Mouse (Mus musculus) stomach, embryonic 15.5 days (tissue): ENCODE measurements around the gene Trappc3. TPM values are rescaled to one million over a fixed set of nuclear protein-coding genes. Genes with fewer than 3 reads are reported as not detected.
A peak's percentile ranks its signal among the peaks of the same experiment; 100 is the strongest.

Experiments used
- ATAC-seq: fragments of 200-750 bp; cut with Nextera tagmentation; 2 replicates; pipeline ENCODE4 v1.8.0; 2017; ENCODE audit warnings: low read depth, moderate number of reproducible peaks, moderate TSS enrichment; ENCODE audit not compliant: insufficient read depth, low FRiP score
- H3K27ac ChIP-seq: fragments of 300-500 bp; sonication (generic); 2 replicates; pipeline ENCODE4 v1.5.1; 2015; ENCODE audit warnings: mild to moderate bottlenecking, inconsistent platforms
- H3K27me3 ChIP-seq: fragments of 300-500 bp; sonication (generic); replicated peaks from 2 replicates; pipeline ENCODE4 v1.6.1; 2015; ENCODE audit warnings: inconsistent platforms
- H3K36me3 ChIP-seq: fragments of 300-500 bp; sonication (generic); 2 replicates; pipeline ENCODE4 v1.6.1; 2015; ENCODE audit warnings: inconsistent platforms
- H3K4me1 ChIP-seq: fragments of 300-500 bp; sonication (generic); 2 replicates; pipeline ENCODE4 v1.6.1; 2015; ENCODE audit warnings: inconsistent platforms
- H3K4me2 ChIP-seq: fragments of 300-500 bp; sonication (generic); 2 replicates; pipeline ENCODE4 v1.6.1; 2015; ENCODE audit warnings: mild to moderate bottlenecking, inconsistent platforms
- H3K4me3 ChIP-seq: fragments of 300-500 bp; sonication (generic); replicated peaks from 2 replicates; pipeline ENCODE4 v1.5.1; 2015; ENCODE audit warnings: inconsistent platforms
- H3K9ac ChIP-seq: fragments of 300-500 bp; sonication (generic); 2 replicates; pipeline ENCODE4 v1.6.1; 2015; ENCODE audit warnings: inconsistent platforms
- H3K9me3 ChIP-seq: fragments of 300-500 bp; sonication (generic); 2 replicates; pipeline ENCODE4 v1.6.1; 2016; ENCODE audit warnings: inconsistent platforms
- WGBS: fragments of 180-500 bp; shearing (Covaris S2); methylation state at CpG from one replicate; pipeline ENCODE4 v1.1.7; 2015; 5-methylcytosine and 5-hydroxymethylcytosine counted together
- polyA plus RNA-seq: library from polyadenylated mRNA; unstranded; fragments of >200 nt; fragmentation: Nextera tagmentation; extraction: Ambion mirVana; gene quantifications from 2 replicates; pipeline ENCODE4 v1.2.1, GENCODE M21; 2015

Gene Trappc3
- polyA plus RNA-seq, 1 experiment from 2014 or later = 91.7 TPM

DNA sequence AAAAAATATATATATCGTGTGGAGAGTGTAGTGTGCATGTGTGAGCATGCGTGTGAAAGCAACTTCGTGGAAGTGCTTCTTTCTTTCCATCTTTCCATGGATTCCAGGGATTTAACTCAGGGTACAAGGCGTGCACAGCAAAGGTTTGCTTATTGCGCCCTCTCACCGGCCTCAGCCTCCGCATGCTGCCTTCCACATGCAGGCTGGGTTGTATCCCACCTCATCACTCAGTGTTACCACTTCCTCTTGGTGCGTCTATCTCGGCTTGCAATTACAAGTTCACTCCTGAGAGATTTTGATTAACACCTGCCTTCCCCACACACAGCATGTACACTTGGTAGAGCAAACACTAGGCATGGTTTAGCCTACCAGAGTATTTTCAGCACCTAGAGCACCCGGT is 26.9 kb upstream of the Trappc3 start:
- WGBS = 87% methylated on average over 10 of the region's 10 CpGs
- Histone ChIP-seq H3K9ac (no peak overlapping the region), H3K9me3 (no peaks in the 10 kb centered on the region), H3K27ac (no peak overlapping the region), H3K4me3 (no peak overlapping the region), H3K36me3 (peaks cover 74% of the 10 kb centered on the region), H3K4me2 (no peak overlapping the region), H3K4me1 (peaks cover 18% of the 10 kb centered on the region; the same call in 1 of the 2 replicates), H3K27me3 (no peaks in the 10 kb centered on the region)
- no peak for ATAC-seq

DNA sequence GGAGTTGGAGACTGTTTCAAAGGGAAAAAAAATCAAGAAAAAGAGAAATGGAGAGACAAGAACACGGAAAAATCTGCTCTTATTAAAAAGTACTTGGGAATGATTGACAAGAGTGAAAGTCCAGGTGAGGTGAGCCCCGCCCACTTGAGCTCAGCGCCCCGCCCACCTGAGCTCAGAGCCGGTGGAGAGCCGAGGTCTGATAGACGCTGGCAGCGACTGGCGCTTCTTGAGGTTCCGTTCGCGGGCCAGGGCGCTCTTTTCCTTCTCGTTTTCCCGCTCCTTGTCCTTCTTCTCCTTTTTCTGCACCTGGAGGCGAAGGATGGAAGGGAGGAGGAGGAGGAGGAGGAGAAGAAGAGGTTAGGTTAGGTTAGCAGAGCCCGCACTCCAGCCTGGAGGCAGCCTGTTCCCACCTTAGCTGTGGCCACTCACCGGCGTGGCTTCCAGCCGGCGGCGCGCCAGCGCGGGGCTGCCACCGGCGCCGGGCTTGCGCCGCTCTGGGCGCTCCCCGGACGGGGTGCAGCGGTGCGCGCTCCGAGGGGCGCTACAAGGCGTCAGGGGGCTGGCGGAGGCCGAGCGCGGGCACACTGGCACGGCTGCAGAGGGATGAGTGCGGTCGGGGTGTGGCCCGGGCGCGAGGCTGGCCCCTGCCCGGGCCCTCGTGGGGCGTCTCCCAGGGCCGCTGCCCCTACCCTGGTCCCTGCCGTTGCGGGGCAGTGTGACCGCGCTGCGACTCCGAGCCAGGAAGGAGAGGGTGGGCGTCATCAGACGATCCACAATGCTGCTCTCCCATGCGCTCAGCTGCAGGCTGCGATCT is 25.5 kb upstream of the Trappc3 start:
- 50% methylated on average over 63 of the region's 63 CpGs for WGBS
- no peak for ATAC-seq
- Histone ChIP-seq H3K4me1 (peaks cover 18% of the 10 kb centered on the region; the same call in 1 of the 2 replicates), H3K9ac (no peak overlapping the region), H3K4me3 (peak overlapping the region; percentile 27; the same call in 1 of the 2 replicates), H3K4me2 (peak overlapping the region; percentile 58), H3K27me3 (no peaks in the 10 kb centered on the region), H3K27ac (no peak overlapping the region), H3K36me3 (peaks cover 73% of the 10 kb centered on the region), H3K9me3 (no peaks in the 10 kb centered on the region)

DNA sequence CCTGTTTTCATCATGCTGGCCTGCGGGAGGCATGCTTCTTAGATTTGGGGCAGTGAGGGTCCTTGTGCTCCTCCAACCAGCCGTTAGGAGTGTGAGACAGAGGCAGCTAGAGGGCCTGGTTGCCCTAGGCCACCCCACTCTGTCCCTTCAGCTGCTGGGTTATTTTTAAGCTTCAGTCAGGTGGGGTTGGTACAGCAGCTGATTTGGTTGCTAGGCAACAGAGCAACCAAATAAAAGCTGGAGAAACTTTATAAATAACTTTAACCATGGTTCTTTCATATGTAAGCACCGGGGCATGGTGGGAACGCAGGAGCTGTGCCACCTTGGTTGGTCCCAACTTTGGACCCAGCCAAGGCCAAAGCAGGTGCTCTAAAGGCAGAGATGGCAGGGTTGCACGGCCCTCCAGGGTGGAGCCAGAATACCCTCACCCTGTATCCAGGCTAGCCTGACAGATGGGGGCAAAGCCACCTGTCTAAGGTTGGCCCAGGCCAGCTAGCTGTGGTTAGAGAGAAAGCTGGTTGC is 24.3 kb upstream of the Trappc3 start:
- Histone ChIP-seq H3K27me3 (no peaks in the 10 kb centered on the region), H3K4me3 (no peak overlapping the region), H3K4me1 (peaks cover 18% of the 10 kb centered on the region; the same call in 1 of the 2 replicates), H3K27ac (no peak overlapping the region), H3K36me3 (peaks cover 68% of the 10 kb centered on the region), H3K9ac (no peak overlapping the region), H3K4me2 (no peak overlapping the region), H3K9me3 (no peaks in the 10 kb centered on the region)
- no peak for ATAC-seq
- 74% methylated on average over 5 of the region's 5 CpGs for WGBS

DNA sequence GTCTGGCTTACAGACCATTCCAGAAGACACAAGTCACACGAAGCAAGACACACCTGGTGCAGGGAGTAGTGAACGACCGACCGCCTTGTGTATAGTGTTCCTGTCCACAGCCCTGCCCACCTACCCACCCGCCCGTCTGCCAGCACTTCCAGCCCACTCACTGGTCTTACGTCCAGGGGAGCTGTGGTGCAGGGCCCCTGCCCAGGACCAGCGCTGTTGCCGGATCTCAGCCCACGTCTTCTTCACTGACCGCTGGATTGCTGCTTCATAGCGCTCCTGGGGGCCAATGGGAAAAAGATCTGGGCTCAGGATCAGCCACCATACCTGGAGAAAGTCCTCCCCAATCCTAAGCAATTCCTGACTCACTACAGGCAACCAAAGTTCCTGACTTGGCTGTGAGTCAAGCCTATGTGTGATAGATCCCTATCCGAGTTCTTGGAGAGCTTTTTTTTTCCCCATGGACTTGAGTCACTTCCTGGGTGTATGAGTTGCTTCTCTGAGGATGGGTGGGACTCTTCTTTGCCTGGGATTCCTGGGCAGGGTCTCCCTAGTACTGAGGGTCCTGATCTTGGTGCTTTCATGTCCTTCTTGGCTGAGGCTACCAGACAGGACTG is 22.2 kb upstream of the Trappc3 start:
- H3K9ac ChIP-seq = no peak overlapping the region
- no peak overlapping the region for H3K27ac ChIP-seq
- no peak overlapping the region for H3K4me2 ChIP-seq
- peaks cover 47% of the 10 kb centered on the region for H3K36me3 ChIP-seq
- H3K9me3 ChIP-seq = no peaks in the 10 kb centered on the region
- WGBS = 88% methylated on average over 13 of the region's 13 CpGs
- no peak for ATAC-seq
- no peaks in the 10 kb centered on the region for H3K27me3 ChIP-seq
- H3K4me1 ChIP-seq = peaks cover 18% of the 10 kb centered on the region; the same call in 1 of the 2 replicates
- H3K4me3 ChIP-seq = no peak overlapping the region

DNA sequence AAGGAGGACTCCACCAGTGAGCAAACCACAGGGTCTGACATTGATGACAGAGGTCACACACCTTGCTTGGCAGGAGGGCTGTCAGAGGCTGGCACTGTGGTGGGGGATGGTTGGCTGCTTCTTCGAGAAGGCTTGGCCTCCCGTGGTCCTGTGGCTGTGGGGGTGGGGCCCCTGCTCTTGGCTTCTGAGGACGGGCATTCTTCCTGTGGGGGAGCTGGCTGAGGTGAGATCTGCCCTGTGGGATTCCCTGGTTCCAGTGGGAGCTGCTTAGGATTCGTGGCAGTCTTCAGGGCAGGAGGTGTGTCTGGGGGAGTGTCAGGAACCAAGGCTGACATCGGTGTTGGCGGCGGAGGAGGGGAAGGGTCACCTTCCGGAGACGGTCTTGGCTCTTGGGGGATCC is 20.2 kb upstream of the Trappc3 start:
- Histone ChIP-seq H3K4me2 (no peak overlapping the region), H3K27me3 (no peaks in the 10 kb centered on the region), H3K9me3 (no peaks in the 10 kb centered on the region), H3K4me3 (no peak overlapping the region), H3K27ac (no peak overlapping the region), H3K36me3 (peaks cover 29% of the 10 kb centered on the region), H3K9ac (no peak overlapping the region), H3K4me1 (peaks cover 10% of the 10 kb centered on the region; the same call in 1 of the 2 replicates)
- 47% methylated on average over 9 of the region's 9 CpGs for WGBS
- ATAC-seq = no peak

DNA sequence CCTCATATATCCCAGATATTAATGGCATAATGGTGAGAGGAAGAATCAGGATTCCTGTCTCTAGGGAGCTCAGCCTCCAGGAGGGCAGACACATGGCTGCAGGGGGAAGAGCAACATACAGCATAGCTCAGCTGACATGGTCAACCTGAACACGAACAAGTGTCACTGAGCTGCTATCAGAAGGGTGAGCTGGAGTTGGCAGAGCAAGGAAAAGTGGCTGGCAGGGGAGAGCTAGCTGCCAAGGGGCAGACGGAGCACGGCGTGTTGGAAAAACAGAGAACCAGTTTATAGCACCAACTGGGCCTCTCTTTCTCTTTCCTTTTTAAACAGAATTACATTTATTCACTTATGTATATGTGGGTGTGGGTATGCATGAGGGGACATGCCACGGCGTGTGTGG is 19.6 kb upstream of the Trappc3 start:
- H3K27ac ChIP-seq = 0 out of 2 replicates have a peak overlapping the region, but pooled peaks have one; percentile 11
- peaks cover 6% of the 10 kb centered on the region; the same call in 1 of the 2 replicates for H3K4me1 ChIP-seq
- no peak for ATAC-seq
- H3K4me2 ChIP-seq = no peak overlapping the region
- peaks cover 26% of the 10 kb centered on the region for H3K36me3 ChIP-seq
- no peak overlapping the region for H3K9ac ChIP-seq
- H3K4me3 ChIP-seq = no peak overlapping the region
- WGBS = 87% methylated on average over 6 of the region's 6 CpGs
- no peaks in the 10 kb centered on the region for H3K27me3 ChIP-seq
- H3K9me3 ChIP-seq = no peaks in the 10 kb centered on the region

DNA sequence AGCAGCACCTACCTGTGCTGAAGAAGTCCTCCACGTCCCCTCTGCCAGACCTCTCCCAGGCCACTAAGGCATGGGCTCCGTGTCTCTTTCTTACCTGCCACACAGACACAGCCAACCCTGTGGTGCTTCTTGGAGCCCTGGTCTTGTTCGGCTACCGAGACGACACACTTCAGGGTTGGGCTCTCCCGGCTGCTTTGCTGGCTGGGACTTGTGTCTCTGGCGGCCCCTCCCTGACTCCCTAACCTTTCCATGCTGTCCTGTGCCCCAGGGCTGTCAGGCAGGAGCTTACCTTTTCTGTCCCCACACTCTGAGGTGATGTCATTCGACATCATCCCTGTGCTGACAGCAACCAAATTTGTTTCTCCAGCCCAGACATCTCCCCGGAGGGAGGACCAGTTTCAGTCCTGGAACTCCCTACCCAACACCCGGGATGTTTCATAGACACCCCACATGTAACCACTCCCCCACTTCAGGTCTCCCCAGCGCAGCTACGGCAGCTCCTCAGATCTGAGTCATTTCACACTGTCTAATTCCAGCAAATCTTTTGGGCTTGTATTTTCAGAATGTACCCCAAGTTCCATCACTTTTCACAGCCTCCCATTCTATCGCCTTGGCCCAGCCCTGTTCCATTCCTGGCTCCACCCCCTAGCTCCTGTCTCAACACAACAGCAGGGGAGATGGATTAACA is 15.8 kb upstream of the Trappc3 start:
- ATAC-seq = no peak
- no peak overlapping the region for H3K4me3 ChIP-seq
- no peaks in the 10 kb centered on the region for H3K27me3 ChIP-seq
- peaks cover 7% of the 10 kb centered on the region for H3K36me3 ChIP-seq
- no peaks in the 10 kb centered on the region for H3K9me3 ChIP-seq
- H3K27ac ChIP-seq = no peak overlapping the region
- WGBS = 79% methylated on average over 13 of the region's 13 CpGs
- H3K9ac ChIP-seq = no peak overlapping the region
- peaks cover 8% of the 10 kb centered on the region for H3K4me1 ChIP-seq
- no peak overlapping the region for H3K4me2 ChIP-seq

DNA sequence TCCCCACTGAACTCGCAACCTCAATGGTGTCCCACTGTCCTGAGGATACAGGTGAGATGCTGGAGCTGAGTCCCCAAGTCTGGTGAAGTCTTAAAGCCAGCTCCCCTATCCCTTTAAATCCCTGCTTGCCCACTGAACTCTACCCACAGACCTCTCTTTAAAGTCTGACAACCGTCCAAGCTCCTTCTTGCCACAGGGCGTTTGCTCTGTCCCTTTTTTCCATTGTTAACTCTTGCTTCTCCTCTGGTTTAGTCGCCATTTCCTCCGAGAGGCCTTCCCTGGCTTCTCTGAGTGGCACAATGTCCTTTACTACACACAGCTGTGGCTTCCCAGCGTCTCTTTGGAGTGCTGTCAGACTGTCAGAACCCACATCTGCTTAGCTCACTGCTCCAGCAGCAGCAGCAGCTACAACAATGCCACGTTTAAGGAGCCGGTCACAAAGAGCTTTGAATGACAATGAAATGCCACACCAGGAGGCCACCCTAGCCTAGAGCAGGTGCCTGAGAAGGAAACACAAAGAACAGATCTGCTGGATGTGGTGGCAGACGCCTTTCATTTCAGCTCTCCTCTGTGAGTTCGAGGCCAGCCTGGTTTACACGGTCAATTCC is 13.8 kb upstream of the Trappc3 start:
- no peak overlapping the region for H3K27ac ChIP-seq
- no peaks in the 10 kb centered on the region for H3K9me3 ChIP-seq
- WGBS = 41% methylated on average over 11 of the region's 11 CpGs
- H3K4me2 ChIP-seq = no peak overlapping the region
- ATAC-seq = no peak
- no peak overlapping the region for H3K9ac ChIP-seq
- no peak overlapping the region for H3K4me3 ChIP-seq
- peaks cover 19% of the 10 kb centered on the region for H3K4me1 ChIP-seq
- H3K27me3 ChIP-seq = no peaks in the 10 kb centered on the region
- H3K36me3 ChIP-seq = no peaks in the 10 kb centered on the region

DNA sequence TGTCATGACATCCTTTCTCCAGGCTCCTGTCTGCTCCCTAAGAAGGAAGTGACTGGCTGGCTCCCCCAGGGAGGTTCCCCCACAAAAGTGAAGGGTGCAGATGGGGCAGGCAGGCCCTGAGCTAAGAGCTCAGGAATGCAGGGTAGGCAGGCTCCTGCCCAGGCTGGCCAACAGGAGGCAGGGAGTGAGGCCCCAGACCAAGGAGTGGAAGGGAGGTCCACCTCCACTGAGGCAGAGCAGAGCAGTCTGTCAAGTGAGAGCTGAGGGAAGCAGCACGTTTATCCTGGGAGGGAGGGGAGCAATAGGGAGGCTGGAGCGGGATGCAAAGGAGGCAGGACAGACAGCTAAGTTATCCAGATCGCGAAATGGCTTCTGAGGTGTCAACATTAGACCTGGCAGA is 11.5 kb upstream of the Trappc3 start:
- H3K27me3 ChIP-seq = no peaks in the 10 kb centered on the region
- no peak overlapping the region for H3K4me3 ChIP-seq
- peaks cover 39% of the 10 kb centered on the region for H3K4me1 ChIP-seq
- no peak for ATAC-seq
- no peak overlapping the region for H3K9ac ChIP-seq
- H3K36me3 ChIP-seq = no peaks in the 10 kb centered on the region
- no peaks in the 10 kb centered on the region for H3K9me3 ChIP-seq
- no peak overlapping the region for H3K27ac ChIP-seq
- H3K4me2 ChIP-seq = no peak overlapping the region
- WGBS = 56% methylated on average over 4 of the region's 4 CpGs

DNA sequence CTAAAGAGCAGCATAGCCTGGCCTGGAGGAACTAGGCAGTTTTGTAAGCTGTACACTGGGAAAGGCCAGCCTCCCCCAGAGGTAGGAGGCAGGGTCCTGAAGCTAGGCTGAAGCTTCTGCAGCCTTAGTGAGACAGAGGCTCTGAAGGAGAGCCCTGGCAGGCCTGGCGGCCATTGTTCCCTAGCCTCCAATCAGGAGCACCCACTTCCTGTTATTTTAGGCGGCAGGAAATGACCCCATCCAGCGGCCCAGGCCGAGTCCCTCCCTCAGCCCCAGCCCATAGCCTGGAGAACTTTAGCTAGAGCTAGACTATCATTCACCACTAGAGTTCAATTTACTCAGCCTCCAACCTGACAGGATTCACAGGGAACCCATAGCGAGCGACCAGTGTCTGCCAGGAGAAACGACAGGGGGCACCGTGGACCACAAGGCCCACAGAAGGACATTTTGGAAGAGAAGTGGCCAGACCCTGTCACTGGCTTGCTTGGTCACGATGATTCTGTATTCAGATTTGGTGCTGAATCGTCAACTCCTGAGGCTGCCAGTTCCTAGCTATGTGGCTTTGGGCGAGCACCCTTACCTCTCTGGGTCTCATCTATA is 10.4 kb upstream of the Trappc3 start:
- Histone ChIP-seq H3K27ac (peak overlapping the region; percentile 1; the same call in 1 of the 2 replicates), H3K27me3 (no peaks in the 10 kb centered on the region), H3K9ac (no peak overlapping the region), H3K4me3 (no peak overlapping the region), H3K9me3 (no peaks in the 10 kb centered on the region), H3K36me3 (no peaks in the 10 kb centered on the region), H3K4me2 (0 out of 2 replicates have a peak overlapping the region, but pooled peaks have one; percentile 1), H3K4me1 (peaks cover 39% of the 10 kb centered on the region)
- no peak for ATAC-seq
- 55% methylated on average over 11 of the region's 11 CpGs for WGBS
